Mouse (Mus musculus) liver, postnatal 0 days (tissue): Measurements from ENCODE around the gene Men1. TPM values are rescaled to one million over a fixed set of nuclear protein-coding genes. Genes with fewer than 3 reads are reported as not detected.

ENCODE experiments used
- ATAC-seq: fragments of 200-750 bp; cut with Nextera tagmentation; 2 replicates; pipeline ENCODE4 v1.8.0; 2017; ENCODE audit warnings: mild to moderate bottlenecking, moderate library complexity
- DNase-seq: peaks from one replicate; pipeline ENCODE4 v3.0.0-alpha.2; 2016
- H3K27ac ChIP-seq: fragments of 300-500 bp; sonication (generic); 2 replicates; pipeline ENCODE4 v1.5.1; 2014; ENCODE audit warnings: antibody characterized with exemption, moderate library complexity, mild to moderate bottlenecking, low read depth
- H3K27me3 ChIP-seq: fragments of 300-500 bp; sonication (generic); 2 replicates; pipeline ENCODE4 v1.6.1; 2014; ENCODE audit warnings: low read length, control low read depth, mixed read lengths; ENCODE audit not compliant: insufficient read depth
- H3K36me3 ChIP-seq: fragments of 300-500 bp; sonication (generic); replicated peaks from 2 replicates; pipeline ENCODE4 v1.6.1; 2014; ENCODE audit warnings: mild to moderate bottlenecking, control low read depth, low read length, moderate library complexity, mixed read lengths; ENCODE audit not compliant: insufficient read depth
- H3K4me1 ChIP-seq: fragments of 300-500 bp; sonication (generic); 2 replicates; pipeline ENCODE4 v1.6.1; 2014; ENCODE audit warnings: antibody characterized with exemption, mild to moderate bottlenecking, control low read depth; ENCODE audit not compliant: insufficient read depth
- H3K4me2 ChIP-seq: fragments of 300-500 bp; sonication (generic); 2 replicates; pipeline ENCODE4 v1.6.1; 2014; ENCODE audit warnings: low read depth, mild to moderate bottlenecking, low read length, moderate library complexity, mixed read lengths
- H3K4me3 ChIP-seq: fragments of 300-500 bp; sonication (generic); 2 replicates; pipeline ENCODE4 v1.5.1; 2014; ENCODE audit warnings: low read depth, low read length
- H3K9ac ChIP-seq: fragments of 300-500 bp; sonication (generic); replicated peaks from 2 replicates; pipeline ENCODE4 v1.6.1; 2014; ENCODE audit warnings: mild to moderate bottlenecking, moderate library complexity
- H3K9me3 ChIP-seq: fragments of 300-500 bp; sonication (generic); 2 replicates; pipeline ENCODE4 v1.6.1; 2016; ENCODE audit warnings: mild to moderate bottlenecking, control low read depth, low read length, mixed read lengths
- CTCF ChIP-seq: sonication (generic); IDR thresholded peaks from 2 replicates; pipeline ENCODE4 v1.5.1; 2016; ENCODE audit warnings: antibody characterized with exemption, low read depth
- EP300 ChIP-seq: IDR thresholded peaks from 2 replicates; pipeline ENCODE4 v1.6.1; 2016; ENCODE audit warnings: antibody characterized with exemption, low read depth, mild to moderate bottlenecking
- WGBS: fragments of 180-500 bp; shearing (Covaris S2); extraction: QIAGEN DNeasy Blood & Tissue Kit; methylation state at CpG from one replicate; pipeline ENCODE4 v1.1.7; 2014; ENCODE audit not compliant: insufficient replicate concordance; 5-methylcytosine and 5-hydroxymethylcytosine counted together
- polyA plus RNA-seq: library from polyadenylated mRNA; unstranded; fragments of >200 nt; fragmentation: Nextera tagmentation; extraction: Ambion mirVana; gene quantifications from 2 replicates; pipeline ENCODE4 v1.2.1, GENCODE M21; 2015

Men1 gene
- polyA plus RNA-seq, 1 experiment from 2014 or later = 10.0 TPM

- Histone ChIP-seq H3K36me3 (peaks cover 52% of the 10 kb centered on the region), H3K27me3 (no peaks in the 10 kb centered on the region), H3K9me3 (no peaks in the 10 kb centered on the region), H3K27ac (peak overlapping the region; percentile 88), H3K4me1 (peaks cover 62% of the 10 kb centered on the region), H3K4me2 (peak overlapping the region; percentile 45), H3K9ac (peak overlapping the region; percentile 51), H3K4me3 (no peak overlapping the region)
- ATAC-seq = peak; percentile 54
- 41% methylated on average over 9 of the region's 9 CpGs for WGBS
- peak; percentile 75 for DNase-seq
- TF ChIP-seq CTCF (no peak), EP300 (peak; percentile 63; the same call in 1 of the 2 replicates)
These were observed 37.1 kb upstream of the Men1 start for GRCm38 (mm10) chr19:6297641-6298040.

DNA sequence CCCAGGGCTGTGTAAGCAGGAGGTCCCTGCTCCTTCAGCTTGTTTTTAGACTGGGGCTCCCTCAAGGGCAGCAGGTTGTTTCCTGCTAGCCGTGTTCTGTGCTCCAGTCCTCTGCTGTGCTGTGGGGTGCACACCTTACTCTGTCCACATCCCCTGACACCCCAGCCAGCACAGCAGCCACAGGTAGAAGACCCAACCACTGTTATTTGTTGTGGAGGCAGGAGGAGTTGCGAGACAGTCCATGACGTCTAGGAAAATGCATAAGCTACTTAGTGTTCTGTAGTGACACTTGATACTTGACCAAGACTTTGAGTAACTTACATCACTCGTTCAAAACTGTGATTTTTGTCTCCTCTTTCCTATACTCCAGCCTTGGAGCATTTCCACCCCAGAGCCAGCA lies 35.8 kb upstream of the Men1 start:
- Histone ChIP-seq H3K27ac (peak overlapping the region; percentile 88), H3K9ac (no peak overlapping the region; the same call in 1 of the 2 replicates), H3K9me3 (no peaks in the 10 kb centered on the region), H3K4me2 (peak overlapping the region; percentile 46), H3K27me3 (no peaks in the 10 kb centered on the region), H3K4me1 (peaks cover 74% of the 10 kb centered on the region), H3K36me3 (peaks cover 47% of the 10 kb centered on the region), H3K4me3 (no peak overlapping the region)
- no peak for TF ChIP-seq EP300
- TF ChIP-seq CTCF = no peak
- DNase-seq (no peak), ATAC-seq (no peak)
- 63% methylated on average over 4 of the region's 4 CpGs for WGBS

DNA sequence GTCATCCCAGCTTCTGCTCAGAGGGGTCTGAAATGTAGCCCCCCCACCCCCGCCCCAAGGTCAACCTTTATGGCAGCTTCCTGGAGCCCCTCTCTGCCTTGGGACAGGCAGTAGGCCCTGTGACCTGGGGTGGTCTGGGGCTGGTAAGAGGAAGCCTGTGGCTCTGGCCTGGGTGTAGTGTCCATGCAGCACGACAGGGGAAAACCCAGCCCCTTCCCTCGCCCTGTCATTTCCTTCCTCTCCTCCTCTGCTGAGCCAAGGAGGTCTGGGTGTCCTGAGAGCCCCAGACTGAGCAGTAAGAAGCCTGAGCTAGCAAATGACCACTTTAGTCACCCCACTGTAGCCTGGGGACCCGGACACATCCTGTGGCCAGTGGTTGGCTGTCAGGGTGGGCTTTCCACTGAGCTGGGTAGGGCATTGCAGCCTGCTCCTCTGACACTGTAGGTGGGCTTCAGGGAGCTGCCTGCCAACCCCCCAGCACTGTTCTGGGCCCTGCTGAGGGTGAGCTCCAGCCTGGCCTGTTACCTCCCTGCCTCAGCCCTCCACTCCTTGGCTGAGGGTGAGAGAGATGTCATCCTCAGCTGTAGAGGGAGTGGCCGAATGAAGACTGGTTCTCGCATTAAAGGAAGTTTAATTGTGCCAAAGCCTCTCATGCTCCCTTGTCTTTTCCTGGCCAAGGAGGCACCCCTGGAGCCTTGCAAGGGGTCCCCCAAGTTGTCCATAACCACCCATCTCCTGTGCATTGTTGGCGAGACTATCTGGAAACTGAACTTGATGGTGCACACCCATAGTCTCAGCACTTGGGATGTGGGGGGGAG lies 35.1 kb upstream of the Men1 start:
- TF ChIP-seq EP300 (no peak), CTCF (no peak)
- peak; percentile 42 for DNase-seq

GRCm38 (mm10) chr19:6300402-6300841 lies 34.4 kb upstream of the Men1 start:
- H3K27ac ChIP-seq = peak overlapping the region; percentile 88
- peak; percentile 95 for TF ChIP-seq EP300
- no peak for TF ChIP-seq CTCF
- DNase-seq (peak; percentile 71), ATAC-seq (peak; percentile 80)
- no peak overlapping the region for H3K4me3 ChIP-seq
- H3K36me3 ChIP-seq = peaks cover 33% of the 10 kb centered on the region
- no peaks in the 10 kb centered on the region for H3K27me3 ChIP-seq
- peak overlapping the region; percentile 46 for H3K4me2 ChIP-seq
- H3K9ac ChIP-seq = peak overlapping the region; percentile 52; the same call in 1 of the 2 replicates
- H3K9me3 ChIP-seq = no peaks in the 10 kb centered on the region
- WGBS = 43% methylated on average over 7 of the region's 7 CpGs
- peaks cover 82% of the 10 kb centered on the region for H3K4me1 ChIP-seq

More for the DNA sequence above, 35.1 kb upstream of the Men1 start:
- peaks cover 81% of the 10 kb centered on the region for H3K4me1 ChIP-seq
- no peak for ATAC-seq
- H3K36me3 ChIP-seq = peaks cover 40% of the 10 kb centered on the region
- no peaks in the 10 kb centered on the region for H3K27me3 ChIP-seq
- peak overlapping the region; percentile 46 for H3K4me2 ChIP-seq
- peak overlapping the region; percentile 52 for H3K9ac ChIP-seq
- peak overlapping the region; percentile 88 for H3K27ac ChIP-seq
- no peaks in the 10 kb centered on the region for H3K9me3 ChIP-seq
- no peak overlapping the region for H3K4me3 ChIP-seq
- WGBS = 48% methylated on average over 7 of the region's 7 CpGs

DNA sequence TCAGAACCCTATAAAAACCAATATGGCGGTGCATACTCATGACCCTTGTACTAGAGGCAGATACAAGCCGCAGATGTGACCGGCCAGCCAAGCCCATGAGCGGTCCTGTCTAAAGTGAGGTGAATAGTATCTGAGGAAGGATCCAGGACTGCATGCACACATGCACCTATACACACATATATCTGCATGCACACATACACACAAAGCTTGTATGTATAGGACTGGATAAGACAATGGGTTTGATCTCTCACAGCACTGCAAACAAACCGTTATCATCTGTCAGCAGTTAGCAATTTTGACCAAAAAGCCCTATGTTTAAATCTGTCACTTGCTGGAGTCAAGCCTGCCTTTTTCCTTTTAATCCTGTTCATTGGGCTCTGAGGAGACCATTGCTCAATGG lies 32.7 kb upstream of the Men1 start:
- Histone ChIP-seq H3K36me3 (peaks cover 21% of the 10 kb centered on the region), H3K4me2 (no peak overlapping the region), H3K4me1 (peaks cover 82% of the 10 kb centered on the region), H3K4me3 (no peak overlapping the region), H3K9ac (no peak overlapping the region), H3K9me3 (no peaks in the 10 kb centered on the region), H3K27ac (peak overlapping the region; percentile 40; the same call in 1 of the 2 replicates), H3K27me3 (no peaks in the 10 kb centered on the region)
- ATAC-seq (no peak), DNase-seq (no peak)
- WGBS = 70% methylated on average over 5 of the region's 5 CpGs
- TF ChIP-seq EP300 (peak; percentile 52; the same call in 1 of the 2 replicates), CTCF (no peak)

GRCm38 (mm10) chr19:6302522-6302921 lies 32.3 kb upstream of the Men1 start:
- no peaks in the 10 kb centered on the region for H3K27me3 ChIP-seq
- H3K4me2 ChIP-seq = no peak overlapping the region
- DNase-seq (peak; percentile 32), ATAC-seq (no peak)
- H3K4me3 ChIP-seq = no peak overlapping the region
- H3K9ac ChIP-seq = no peak overlapping the region
- 21% methylated on average over 4 of the region's 4 CpGs for WGBS
- TF ChIP-seq CTCF (no peak), EP300 (no peak)
- peaks cover 82% of the 10 kb centered on the region for H3K4me1 ChIP-seq
- H3K27ac ChIP-seq = peak overlapping the region; percentile 40; the same call in 1 of the 2 replicates
- H3K36me3 ChIP-seq = peaks cover 17% of the 10 kb centered on the region
- no peaks in the 10 kb centered on the region for H3K9me3 ChIP-seq
